Mouse (Mus musculus) olfactory bulb, adult 2 months (tissue): ENCODE data around the gene Sfxn2. TPM values are rescaled to one million over a fixed set of nuclear protein-coding genes. Genes with fewer than 3 reads are reported as not detected.

Experiments
- H3K27ac ChIP-seq: fragments of 200-500 bp; 2 replicates; pipeline ENCODE4 v1.5.1; 2012; ENCODE audit warnings: low read depth, low read length; ENCODE audit not compliant: insufficient read depth
- H3K4me1 ChIP-seq: fragments of 200-500 bp; 2 replicates; pipeline ENCODE4 v1.6.1; 2012; ENCODE audit warnings: low read length; ENCODE audit not compliant: control insufficient read depth, insufficient read depth
- H3K4me3 ChIP-seq: fragments of 200-500 bp; 2 replicates; pipeline ENCODE4 v1.5.1; 2012; ENCODE audit warnings: mild to moderate bottlenecking, low read depth, low read length, moderate library complexity; ENCODE audit not compliant: insufficient read depth
- CTCF ChIP-seq: fragments of 200-500 bp; IDR thresholded peaks from 2 replicates; pipeline ENCODE4 v1.5.1; 2012; ENCODE audit warnings: low read depth, mild to moderate bottlenecking, low read length, moderate library complexity; ENCODE audit not compliant: insufficient read depth
- POLR2A ChIP-seq: fragments of 200-500 bp; IDR thresholded peaks from 2 replicates; pipeline ENCODE4 v1.6.1; 2012; ENCODE audit warnings: mild to moderate bottlenecking, low read depth, low read length, moderate library complexity; ENCODE audit not compliant: insufficient read depth
- WGBS: fragments of 180-500 bp; shearing (Covaris S2); methylation state at CpG from one replicate; pipeline ENCODE4 v1.1.7; 2018; 5-methylcytosine and 5-hydroxymethylcytosine counted together
- polyA plus RNA-seq: library from polyadenylated mRNA; stranded (reverse); fragments of >200 nt; gene quantifications from 2 replicates; pipeline ENCODE4 v1.2.4, GENCODE M21; 2012; ENCODE audit warnings: low replicate concordance; ENCODE audit not compliant: missing spikeins, insufficient read depth, insufficient read length

Sfxn2 gene
- polyA plus RNA-seq, 1 experiment: not detected

GRCm38 (mm10) chr19:46620016-46620808 lies 47.0 kb downstream of the Sfxn2 start:
- Histone ChIP-seq H3K27ac (peak overlapping the region; percentile 66), H3K4me3 (no peak overlapping the region), H3K4me1 (peaks cover 65% of the 10 kb centered on the region)
- no peak for TF ChIP-seq POLR2A
- TF ChIP-seq CTCF: no peak
- 50% methylated on average over 14 of the region's 14 CpGs for WGBS

GRCm38 (mm10) chr19:46621236-46622183 lies 48.3 kb downstream of the Sfxn2 start:
- 60% methylated on average over 19 of the region's 19 CpGs for WGBS
- H3K27ac ChIP-seq: peak overlapping the region; percentile 66
- H3K4me3 ChIP-seq: no peak overlapping the region
- peaks cover 65% of the 10 kb centered on the region for H3K4me1 ChIP-seq
- TF ChIP-seq POLR2A: no peak

GRCm38 (mm10) chr19:46622659-46623193 lies 49.6 kb downstream of the Sfxn2 start:
- WGBS: 29% methylated on average over 12 of the region's 12 CpGs
- no peak for TF ChIP-seq POLR2A
- no peak for TF ChIP-seq CTCF
- Histone ChIP-seq H3K27ac (no peak overlapping the region), H3K4me1 (peaks cover 65% of the 10 kb centered on the region), H3K4me3 (no peak overlapping the region)

GRCm38 (mm10) chr19:46623194-46623667 lies 50.1 kb downstream of the Sfxn2 start:
- TF ChIP-seq CTCF (no peak), POLR2A (no peak)
- Histone ChIP-seq H3K4me1 (peaks cover 62% of the 10 kb centered on the region), H3K4me3 (no peak overlapping the region), H3K27ac (no peak overlapping the region)
- 24% methylated on average over 16 of the region's 16 CpGs for WGBS

- H3K4me3 ChIP-seq: no peak overlapping the region
- 50% methylated on average over 19 of the region's 19 CpGs for WGBS
- H3K27ac ChIP-seq: no peak overlapping the region
- TF ChIP-seq CTCF: no peak
- no peak for TF ChIP-seq POLR2A
- H3K4me1 ChIP-seq: peaks cover 53% of the 10 kb centered on the region
These were observed 50.9 kb downstream of the Sfxn2 start for GRCm38 (mm10) chr19:46623790-46624772.

GRCm38 (mm10) chr19:46625015-46625414 lies 51.9 kb downstream of the Sfxn2 start:
- TF ChIP-seq CTCF (no peak), POLR2A (no peak)
- Histone ChIP-seq H3K27ac (no peak overlapping the region), H3K4me1 (peaks cover 47% of the 10 kb centered on the region), H3K4me3 (no peak overlapping the region)
- WGBS: 95% methylated on average over 12 of the region's 12 CpGs

- no peak overlapping the region for H3K27ac ChIP-seq
- no peak overlapping the region for H3K4me3 ChIP-seq
- H3K4me1 ChIP-seq: peaks cover 42% of the 10 kb centered on the region
- TF ChIP-seq POLR2A (no peak), CTCF (no peak)
- 88% methylated on average over 10 of the region's 10 CpGs for WGBS
These were observed 52.4 kb downstream of the Sfxn2 start for GRCm38 (mm10) chr19:46625519-46625918.

GRCm38 (mm10) chr19:46628403-46628802 lies 55.2 kb downstream of the Sfxn2 start:
- TF ChIP-seq CTCF (no peak), POLR2A (no peak)
- Histone ChIP-seq H3K27ac (no peak overlapping the region), H3K4me3 (no peak overlapping the region), H3K4me1 (peaks cover 16% of the 10 kb centered on the region)
- WGBS: 81% methylated on average over 10 of the region's 10 CpGs
